Mouse (Mus musculus) splenic B cell, adult 2 months (primary cell): ENCODE measurements around the gene Pax5.
A peak's percentile ranks its signal among the peaks of the same experiment; 100 is the strongest.

Experiments
- DNase-seq: peaks from one replicate; pipeline ENCODE4 v3.0.0-alpha.2; 2011; ENCODE audit warnings: low read depth, low spot score
- H3K27me3 ChIP-seq: 2 replicates; pipeline ENCODE4 v1.6.1; 2012; ENCODE audit warnings: mild to moderate bottlenecking, low read length, moderate library complexity, mixed read lengths; ENCODE audit not compliant: control insufficient read depth, poor library complexity, insufficient read depth, severe bottlenecking
- H3K36me3 ChIP-seq: 2 replicates; pipeline ENCODE4 v1.6.1; 2012; ENCODE audit warnings: mild to moderate bottlenecking, low read length, moderate library complexity, mixed read lengths; ENCODE audit not compliant: control insufficient read depth, poor library complexity, insufficient read depth, severe bottlenecking

Gene Pax5

GRCm38 (mm10) chr4:44712051-44712700 lies 1.9 kb upstream of the Pax5 start:
- peak; percentile 34 for DNase-seq
- Histone ChIP-seq H3K27me3 (no peaks in the 10 kb centered on the region), H3K36me3 (peaks cover 4% of the 10 kb centered on the region)

DNA sequence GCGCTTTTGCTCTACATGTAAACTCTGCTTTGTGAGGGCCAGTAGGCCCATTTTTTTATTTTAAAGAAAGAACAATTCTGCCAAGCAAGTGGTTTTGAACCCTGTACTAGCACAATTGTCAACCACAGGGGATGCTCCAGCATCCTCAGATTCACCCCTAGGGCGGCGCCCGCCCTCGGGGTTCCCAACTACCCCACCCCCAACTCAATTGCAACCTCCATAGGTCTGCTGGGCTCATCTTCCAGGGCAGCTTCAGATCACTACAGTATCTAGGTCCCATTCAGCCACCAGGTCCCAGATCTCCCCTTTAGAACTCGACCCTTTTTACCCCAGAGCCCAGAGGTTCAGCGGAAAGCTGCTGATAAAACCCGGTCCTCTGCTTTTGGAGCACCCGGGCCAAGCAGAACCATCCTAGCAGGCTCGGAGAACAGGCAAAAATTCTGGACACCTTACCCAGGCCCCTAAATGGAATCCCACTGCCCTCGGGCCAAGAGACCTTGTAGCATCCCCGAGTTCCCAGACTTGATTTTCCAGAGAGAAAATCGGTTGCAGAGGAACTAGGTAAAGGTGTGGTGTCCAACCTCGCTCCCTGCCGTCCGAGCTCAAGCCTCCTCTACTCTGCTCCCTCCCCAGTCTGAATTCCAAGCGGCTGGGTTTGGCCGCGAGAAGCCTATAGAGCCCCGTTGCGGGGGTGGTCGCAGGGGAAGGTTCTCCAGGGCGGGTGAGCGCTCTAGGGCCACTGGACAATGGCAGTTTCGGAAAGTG lies 1.0 kb upstream of the Pax5 start:
- Histone ChIP-seq H3K36me3 (peaks cover 4% of the 10 kb centered on the region), H3K27me3 (no peaks in the 10 kb centered on the region)
- peak; percentile 64 for DNase-seq

DNA sequence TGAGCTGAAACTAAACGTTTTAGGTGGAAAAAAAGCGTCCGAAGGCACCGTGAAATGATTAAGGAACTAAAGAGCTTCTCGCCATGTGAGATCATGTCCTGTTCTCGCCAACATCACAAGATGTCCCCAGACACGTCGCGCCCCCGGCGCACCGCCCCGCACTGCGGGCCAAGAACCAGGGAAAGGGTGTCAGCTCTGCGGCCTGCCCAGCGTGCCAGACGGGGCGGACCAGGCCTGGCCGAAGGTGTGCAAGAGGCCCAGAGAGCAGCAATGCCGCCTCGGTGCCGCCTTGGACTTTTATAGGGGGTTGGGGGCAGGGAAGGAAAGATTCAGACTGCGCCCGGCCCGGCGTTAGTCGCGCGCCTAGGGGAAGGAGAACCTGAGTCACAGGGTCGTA lies 412 bp upstream of the Pax5 start:
- Histone ChIP-seq H3K27me3 (no peaks in the 10 kb centered on the region), H3K36me3 (peaks cover 4% of the 10 kb centered on the region)
- peak; percentile 94 for DNase-seq

- peaks cover 4% of the 10 kb centered on the region for H3K36me3 ChIP-seq
- peak; percentile 69 for DNase-seq
- no peaks in the 10 kb centered on the region for H3K27me3 ChIP-seq
Observed at GRCm38 (mm10) chr4:44709091-44709695, 1.1 kb downstream of the Pax5 start.

- peak; percentile 49 for DNase-seq
- H3K27me3 ChIP-seq: no peaks in the 10 kb centered on the region
- peaks cover 12% of the 10 kb centered on the region for H3K36me3 ChIP-seq
Observed at GRCm38 (mm10) chr4:44708311-44708710, 2.0 kb downstream of the Pax5 start.

DNA sequence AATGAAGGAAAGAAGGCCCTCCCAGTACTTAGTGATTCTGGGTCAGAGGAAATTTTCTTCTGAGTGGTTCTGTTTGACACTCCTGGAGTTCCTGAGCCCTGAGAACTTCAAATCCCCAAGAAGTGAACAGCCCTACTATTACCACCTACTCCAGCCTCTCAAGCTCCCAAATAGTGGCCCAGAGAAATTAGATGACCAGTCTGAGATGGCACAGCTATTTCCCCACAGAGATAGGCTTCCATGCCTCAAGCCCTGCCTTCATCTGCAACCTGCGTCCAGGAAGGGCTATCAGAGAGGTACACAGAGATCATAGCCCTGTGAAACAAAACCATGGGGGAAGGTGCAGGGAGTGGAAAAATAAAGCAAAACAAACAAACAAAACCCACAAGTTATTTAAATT lies 3.4 kb downstream of the Pax5 start:
- Histone ChIP-seq H3K27me3 (no peaks in the 10 kb centered on the region), H3K36me3 (peaks cover 19% of the 10 kb centered on the region)
- no peak for DNase-seq

GRCm38 (mm10) chr4:44705967-44706366 lies 4.3 kb downstream of the Pax5 start:
- H3K27me3 ChIP-seq: no peaks in the 10 kb centered on the region
- H3K36me3 ChIP-seq: peaks cover 19% of the 10 kb centered on the region
- peak; percentile 81 for DNase-seq

GRCm38 (mm10) chr4:44705151-44705550 lies 5.1 kb downstream of the Pax5 start:
- DNase-seq: peak; percentile 89
- Histone ChIP-seq H3K36me3 (peaks cover 19% of the 10 kb centered on the region), H3K27me3 (no peaks in the 10 kb centered on the region)

DNA sequence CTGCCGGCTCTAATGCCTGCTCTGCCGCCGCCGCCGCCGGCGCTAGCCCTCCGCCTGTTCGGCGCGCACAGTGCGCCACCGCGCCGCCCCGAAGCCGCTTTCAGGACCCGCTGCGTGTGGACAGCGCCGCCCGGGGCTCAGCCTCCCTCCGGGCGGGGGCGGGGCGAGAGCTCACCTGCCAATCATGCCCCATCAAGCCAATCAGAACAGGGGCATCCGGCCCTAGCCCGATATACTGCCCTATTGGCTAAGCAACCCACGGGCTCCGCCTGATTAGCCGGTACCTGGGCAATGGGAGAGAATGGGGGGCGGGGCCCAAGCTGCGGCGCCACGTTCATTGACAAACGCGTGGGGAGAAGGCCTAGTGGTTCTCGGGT lies 5.9 kb downstream of the Pax5 start:
- Histone ChIP-seq H3K27me3 (no peaks in the 10 kb centered on the region), H3K36me3 (peaks cover 19% of the 10 kb centered on the region)
- peak; percentile 98 for DNase-seq

DNA sequence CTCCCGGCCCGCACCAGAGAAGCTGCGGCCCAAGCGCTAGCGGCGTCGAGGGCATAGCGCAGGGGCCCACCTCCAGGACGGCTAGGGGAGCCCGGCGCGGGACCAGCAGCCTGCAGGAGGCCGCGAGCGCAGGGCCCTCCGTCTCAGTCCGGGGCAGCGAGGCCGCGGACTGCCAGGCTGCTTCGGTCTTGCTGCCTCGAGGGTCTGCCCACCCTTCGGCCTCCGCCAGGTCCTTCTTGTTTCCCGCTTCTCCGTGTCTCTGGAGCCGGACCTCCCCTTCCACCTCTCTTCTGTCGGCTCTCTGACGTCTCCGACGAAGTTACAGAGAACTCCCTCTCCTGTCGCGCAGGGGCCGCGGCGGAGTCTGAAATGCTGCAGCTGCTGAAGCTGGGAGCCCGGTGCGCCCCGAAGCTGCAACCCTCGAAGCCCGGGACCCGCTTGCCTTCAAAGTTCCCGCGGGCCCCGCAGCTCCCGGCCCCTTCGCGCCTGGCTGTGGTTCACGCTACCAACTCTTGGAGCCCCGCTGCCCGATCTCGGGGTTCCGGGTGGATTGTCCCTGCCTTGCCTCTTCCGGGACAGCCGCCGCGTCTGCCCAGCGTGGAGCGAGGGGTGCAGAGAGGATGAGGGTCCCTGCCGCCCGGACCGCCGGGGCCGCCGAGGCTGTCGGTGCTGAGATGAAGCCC lies 6.5 kb downstream of the Pax5 start:
- H3K27me3 ChIP-seq: no peaks in the 10 kb centered on the region
- DNase-seq: no peak
- H3K36me3 ChIP-seq: peaks cover 19% of the 10 kb centered on the region

- peaks cover 19% of the 10 kb centered on the region for H3K36me3 ChIP-seq
- peak; percentile 52 for DNase-seq
- H3K27me3 ChIP-seq: no peaks in the 10 kb centered on the region
Observed at GRCm38 (mm10) chr4:44702891-44703685, 7.2 kb downstream of the Pax5 start.

GRCm38 (mm10) chr4:44702011-44702527 lies 8.2 kb downstream of the Pax5 start:
- no peaks in the 10 kb centered on the region for H3K27me3 ChIP-seq
- peaks cover 20% of the 10 kb centered on the region for H3K36me3 ChIP-seq
- no peak for DNase-seq

- peaks cover 20% of the 10 kb centered on the region for H3K36me3 ChIP-seq
- DNase-seq: no peak
- no peaks in the 10 kb centered on the region for H3K27me3 ChIP-seq
Observed at GRCm38 (mm10) chr4:44701513-44701912, 8.8 kb downstream of the Pax5 start.

- no peaks in the 10 kb centered on the region for H3K27me3 ChIP-seq
- H3K36me3 ChIP-seq: peaks cover 24% of the 10 kb centered on the region
- no peak for DNase-seq
Observed at GRCm38 (mm10) chr4:44696676-44697075, 13.6 kb downstream of the Pax5 start.
